Mouse (Mus musculus) lung, adult 2 months (tissue): ENCODE data around the gene Rnf216.

Experiments
- CTCF ChIP-seq: fragments of 200-500 bp; IDR thresholded peaks from 2 replicates; pipeline ENCODE4 v1.5.1; 2011; ENCODE audit warnings: mild to moderate bottlenecking, low read length, control low read depth; ENCODE audit not compliant: insufficient read depth
- POLR2A ChIP-seq: fragments of 200-500 bp; IDR thresholded peaks from 2 replicates; pipeline ENCODE4 v1.6.1; 2011; ENCODE audit warnings: low read depth, mild to moderate bottlenecking, control low read depth, low read length, borderline replicate concordance; ENCODE audit errors: extremely low read depth

GRCm38 (mm10) chr5:143056191-143056880 lies 56.5 kb downstream of the Rnf216 start:
- no peak for TF ChIP-seq CTCF
- TF ChIP-seq POLR2A, result no peak
